Mouse (Mus musculus) forebrain, postnatal 0 days (tissue): Measurements from ENCODE around the gene Pcyt2. TPM values are rescaled to one million over a fixed set of nuclear protein-coding genes. Genes with fewer than 3 reads are reported as not detected.

Experiments used
- ATAC-seq: fragments of 200-750 bp; cut with Nextera tagmentation; 2 replicates; pipeline ENCODE4 v1.8.0; 2017; ENCODE audit warnings: mild to moderate bottlenecking, moderate library complexity
- DNase-seq: peaks from one replicate; pipeline ENCODE4 v3.0.0-alpha.2; 2015
- H3K27ac ChIP-seq: fragments of 300-500 bp; sonication (generic); 2 replicates; pipeline ENCODE4 v1.5.1; 2014; ENCODE audit warnings: low read depth, mild to moderate bottlenecking, antibody characterized with exemption, low read length, moderate library complexity, mixed read lengths
- H3K27me3 ChIP-seq: fragments of 300-500 bp; sonication (generic); 2 replicates; pipeline ENCODE4 v1.6.1; 2014; ENCODE audit warnings: mild to moderate bottlenecking, low read length, mixed read lengths; ENCODE audit not compliant: insufficient read depth
- H3K36me3 ChIP-seq: fragments of 300-500 bp; sonication (generic); 2 replicates; pipeline ENCODE4 v1.6.1; 2014; ENCODE audit warnings: mild to moderate bottlenecking, moderate library complexity; ENCODE audit not compliant: insufficient read depth
- H3K4me1 ChIP-seq: fragments of 300-500 bp; sonication (generic); 2 replicates; pipeline ENCODE4 v1.6.1; 2014; ENCODE audit warnings: antibody characterized with exemption; ENCODE audit not compliant: insufficient read depth
- H3K4me2 ChIP-seq: fragments of 300-500 bp; sonication (generic); 2 replicates; pipeline ENCODE4 v1.6.1; 2014; ENCODE audit warnings: low read depth, mild to moderate bottlenecking, moderate library complexity
- H3K4me3 ChIP-seq: fragments of 300-500 bp; sonication (generic); 2 replicates; pipeline ENCODE4 v1.5.1; 2014; ENCODE audit warnings: low read depth, low read length, mixed read lengths
- H3K9ac ChIP-seq: fragments of 300-500 bp; sonication (generic); 2 replicates; pipeline ENCODE4 v1.6.1; 2014; ENCODE audit warnings: mild to moderate bottlenecking
- H3K9me3 ChIP-seq: fragments of 300-500 bp; sonication (generic); 2 replicates; pipeline ENCODE4 v1.6.1; 2016; ENCODE audit warnings: low read length
- CTCF ChIP-seq: sonication (generic); IDR thresholded peaks from 2 replicates; pipeline ENCODE4 v1.5.1; 2016; ENCODE audit warnings: antibody characterized with exemption, control low read depth, low read depth
- WGBS: fragments of 180-500 bp; shearing (Covaris S2); extraction: QIAGEN DNeasy Blood & Tissue Kit; methylation state at CpG from one replicate; pipeline ENCODE4 v1.1.7; 2014; 5-methylcytosine and 5-hydroxymethylcytosine counted together
- microRNA-seq, 2 experiments: library from miRNA; unstranded; fragments of <30 nt; microRNA quantifications; one replicate each; pipeline ENCODE4; 2016
- polyA plus RNA-seq: library from polyadenylated mRNA; unstranded; fragments of >200 nt; fragmentation: Nextera tagmentation; extraction: Ambion mirVana; gene quantifications from 2 replicates; pipeline ENCODE4 v1.2.1, GENCODE M21; 2015
- total RNA-seq: library from RNA; depleted of rRNA; stranded (reverse); fragments of >200 nt; gene quantifications from 2 replicates; pipeline ENCODE4 v1.2.3, GENCODE M21; 2014; rRNA removed

Gene Pcyt2
- total and polyA plus RNA-seq, 2 experiments from 2014 or later: 102 to 117 TPM

DNA sequence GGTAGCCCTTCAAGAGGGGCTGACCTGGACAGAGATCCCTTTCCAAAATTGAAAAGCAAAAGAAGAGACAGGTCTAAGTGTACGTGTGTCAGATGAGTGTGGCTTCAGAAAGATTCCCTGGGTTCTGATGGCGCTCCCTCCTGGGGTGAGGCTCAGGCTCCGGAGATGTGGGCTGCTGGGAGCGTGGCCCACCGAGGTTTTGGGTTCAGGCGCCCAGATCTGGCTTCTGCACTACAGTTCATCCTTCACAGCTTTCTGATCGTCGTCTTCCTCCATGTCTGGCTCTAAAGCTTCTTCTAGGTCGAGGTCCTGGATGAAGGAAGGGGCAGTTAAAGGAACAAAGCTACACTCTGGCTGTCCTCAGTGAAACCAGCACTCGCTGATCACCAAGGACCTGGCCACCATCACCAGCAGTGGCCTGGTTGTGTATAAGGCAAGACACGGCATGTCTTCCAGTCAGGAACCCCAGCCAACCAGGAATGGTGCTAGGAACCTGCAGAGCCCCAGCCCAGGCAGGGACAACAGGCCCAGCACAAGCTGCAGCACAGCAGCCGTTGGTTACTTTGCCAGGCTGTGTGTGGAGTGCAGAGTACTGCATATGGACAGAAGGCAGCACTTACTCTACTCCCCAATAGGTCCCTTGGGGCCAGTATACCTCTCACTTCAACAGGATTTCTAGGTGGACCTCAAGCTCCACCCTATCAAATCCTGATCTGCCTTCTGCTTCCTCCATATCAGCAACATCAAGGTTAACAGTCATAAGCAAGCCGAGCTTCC is 56.6 kb downstream of the Pcyt2 start:
- H3K9me3 ChIP-seq: no peaks in the 10 kb centered on the region
- WGBS: 91% methylated on average over 13 of the region's 13 CpGs
- H3K27me3 ChIP-seq: no peaks in the 10 kb centered on the region
- DNase-seq (no peak), ATAC-seq (no peak)
- no peak for TF ChIP-seq CTCF
- H3K4me1 ChIP-seq: no peaks in the 10 kb centered on the region
- H3K9ac ChIP-seq: no peak overlapping the region
- H3K4me2 ChIP-seq: no peak overlapping the region
- H3K4me3 ChIP-seq: no peak overlapping the region
- H3K36me3 ChIP-seq: peaks cover 67% of the 10 kb centered on the region
- no peak overlapping the region for H3K27ac ChIP-seq

Small RNA genes within 50 kb of the gene (microRNA-seq; reads per million reads assigned to microRNA genes)
- gene Mir6936: 0.73 to 0.77 reads per million in 2 experiments

Other genes starting within 250 kb of the Pcyt2 start
Only the 30 nearest of the 33 such genes appear.
- not detected in 2 replicates for gene Tspan10, start 175.3 kb downstream of the Pcyt2 start, total RNA-seq
- gene Tspan10, start 175.3 kb downstream of the Pcyt2 start, polyA plus RNA-seq: not detected in 2 replicates
- gene Pde6g, start 164.4 kb downstream of the Pcyt2 start, total RNA-seq: 0.33 TPM in 1 of 2 replicates, not detected in the other
- 0.18 and 1.4 TPM in 2 replicates for gene Pde6g, start 164.4 kb downstream of the Pcyt2 start, polyA plus RNA-seq
- 9.9 and 15.2 TPM in 2 replicates for gene Oxld1, start 159.9 kb downstream of the Pcyt2 start, total RNA-seq
- 12.7 and 13.8 TPM in 2 replicates for gene Oxld1, start 159.9 kb downstream of the Pcyt2 start, polyA plus RNA-seq
- gene Ccdc137, start 159.8 kb downstream of the Pcyt2 start, total RNA-seq: 18.1 and 21.0 TPM in 2 replicates
- 13.6 and 15.4 TPM in 2 replicates for gene Ccdc137, start 159.8 kb downstream of the Pcyt2 start, polyA plus RNA-seq
- 35.2 and 37.8 TPM in 2 replicates for gene Arl16, start 150.3 kb downstream of the Pcyt2 start, total RNA-seq
- 40.3 and 56.4 TPM in 2 replicates for gene Arl16, start 150.3 kb downstream of the Pcyt2 start, polyA plus RNA-seq
- 42.6 and 49.9 TPM in 2 replicates for gene Mrpl12, start 133.3 kb downstream of the Pcyt2 start, total RNA-seq
- 143 and 179 TPM in 2 replicates for gene Mrpl12, start 133.3 kb downstream of the Pcyt2 start, polyA plus RNA-seq
- gene Slc25a10, start 126.1 kb downstream of the Pcyt2 start, total RNA-seq: 20.9 and 22.8 TPM in 2 replicates
- 20.5 and 21.1 TPM in 2 replicates for gene Slc25a10, start 126.1 kb downstream of the Pcyt2 start, polyA plus RNA-seq
- gene Gcgr, start 87.2 kb downstream of the Pcyt2 start, total RNA-seq: not detected in 2 replicates
- 0.09 and 0.22 TPM in 2 replicates for gene Gcgr, start 87.2 kb downstream of the Pcyt2 start, polyA plus RNA-seq
- 103 and 105 TPM in 2 replicates for gene Mcrip1, start 68.2 kb downstream of the Pcyt2 start, total RNA-seq
- 261 and 275 TPM in 2 replicates for gene Mcrip1, start 68.2 kb downstream of the Pcyt2 start, polyA plus RNA-seq
- not detected in 2 replicates for gene Ppp1r27, start 66.8 kb downstream of the Pcyt2 start, total RNA-seq
- gene Ppp1r27, start 66.8 kb downstream of the Pcyt2 start, polyA plus RNA-seq: not detected in 2 replicates
- 162 and 174 TPM in 2 replicates for gene P4hb, start 44.7 kb downstream of the Pcyt2 start, total RNA-seq
- gene P4hb, start 44.7 kb downstream of the Pcyt2 start, polyA plus RNA-seq: 208 and 218 TPM in 2 replicates
- gene Arhgdia, start 36.3 kb downstream of the Pcyt2 start, total RNA-seq: 214 and 237 TPM in 2 replicates
- gene Arhgdia, start 36.3 kb downstream of the Pcyt2 start, polyA plus RNA-seq: 416 and 435 TPM in 2 replicates
- 99.8 and 111 TPM in 2 replicates for gene Alyref, start 19.6 kb downstream of the Pcyt2 start, total RNA-seq
- gene Alyref, start 19.6 kb downstream of the Pcyt2 start, polyA plus RNA-seq: 207 and 238 TPM in 2 replicates
- 54.2 and 64.2 TPM in 2 replicates for gene Anapc11, start 19.5 kb downstream of the Pcyt2 start, total RNA-seq
- gene Anapc11, start 19.5 kb downstream of the Pcyt2 start, polyA plus RNA-seq: 207 and 226 TPM in 2 replicates
- gene Npb, start 9.5 kb downstream of the Pcyt2 start, total RNA-seq: not detected in 2 replicates
- 0.42 and 0.80 TPM in 2 replicates for gene Npb, start 9.5 kb downstream of the Pcyt2 start, polyA plus RNA-seq
- 48.7 and 51.8 TPM in 2 replicates for gene Sirt7, start 7.3 kb upstream of the Pcyt2 start, total RNA-seq
- 37.4 and 40.7 TPM in 2 replicates for gene Sirt7, start 7.3 kb upstream of the Pcyt2 start, polyA plus RNA-seq
- gene Mafg, start 15.7 kb upstream of the Pcyt2 start, total RNA-seq: 37.5 and 40.1 TPM in 2 replicates
- gene Mafg, start 15.7 kb upstream of the Pcyt2 start, polyA plus RNA-seq: 24.6 and 39.7 TPM in 2 replicates
- gene Pycr1, start 25.8 kb upstream of the Pcyt2 start, total RNA-seq: 8.7 and 13.8 TPM in 2 replicates
- 19.5 and 23.0 TPM in 2 replicates for gene Pycr1, start 25.8 kb upstream of the Pcyt2 start, polyA plus RNA-seq
- gene Myadml2, start 30.2 kb upstream of the Pcyt2 start, total RNA-seq: 1.1 and 3.2 TPM in 2 replicates
- gene Myadml2, start 30.2 kb upstream of the Pcyt2 start, polyA plus RNA-seq: 1.3 and 1.5 TPM in 2 replicates
- 5.5 and 5.9 TPM in 2 replicates for gene Notum, start 43.2 kb upstream of the Pcyt2 start, total RNA-seq
- 3.6 and 4.9 TPM in 2 replicates for gene Notum, start 43.2 kb upstream of the Pcyt2 start, polyA plus RNA-seq
- gene Aspscr1, start 55.0 kb upstream of the Pcyt2 start, total RNA-seq: 97.7 and 102 TPM in 2 replicates
- gene Aspscr1, start 55.0 kb upstream of the Pcyt2 start, polyA plus RNA-seq: 137 and 139 TPM in 2 replicates
- gene Cenpx, start 95.8 kb upstream of the Pcyt2 start, total RNA-seq: 28.5 and 52.1 TPM in 2 replicates
- 91.3 and 114 TPM in 2 replicates for gene Cenpx, start 95.8 kb upstream of the Pcyt2 start, polyA plus RNA-seq
- 57.6 and 58.4 TPM in 2 replicates for gene Lrrc45, start 96.0 kb upstream of the Pcyt2 start, total RNA-seq
- 31.0 and 41.0 TPM in 2 replicates for gene Lrrc45, start 96.0 kb upstream of the Pcyt2 start, polyA plus RNA-seq
- gene Rac3, start 103.5 kb upstream of the Pcyt2 start, total RNA-seq: 598 and 666 TPM in 2 replicates
- 681 and 697 TPM in 2 replicates for gene Rac3, start 103.5 kb upstream of the Pcyt2 start, polyA plus RNA-seq
- 7.2 and 13.2 TPM in 2 replicates for gene Dcxr, start 109.3 kb upstream of the Pcyt2 start, total RNA-seq
- 11.2 and 12.7 TPM in 2 replicates for gene Dcxr, start 109.3 kb upstream of the Pcyt2 start, polyA plus RNA-seq
- gene Cbr2, start 114.2 kb upstream of the Pcyt2 start, total RNA-seq: 3.6 and 4.8 TPM in 2 replicates
- gene Cbr2, start 114.2 kb upstream of the Pcyt2 start, polyA plus RNA-seq: 3.1 and 4.9 TPM in 2 replicates
- 0.95 and 1.8 TPM in 2 replicates for gene Hmga1b, start 144.9 kb upstream of the Pcyt2 start, total RNA-seq
- 1.6 and 1.7 TPM in 2 replicates for gene Hmga1b, start 144.9 kb upstream of the Pcyt2 start, polyA plus RNA-seq
- gene Rfng, start 166.3 kb upstream of the Pcyt2 start, total RNA-seq: 61.9 and 82.8 TPM in 2 replicates
- gene Rfng, start 166.3 kb upstream of the Pcyt2 start, polyA plus RNA-seq: 114 and 125 TPM in 2 replicates
- 228 and 240 TPM in 2 replicates for gene Gps1, start 166.3 kb upstream of the Pcyt2 start, total RNA-seq
- gene Gps1, start 166.3 kb upstream of the Pcyt2 start, polyA plus RNA-seq: 240 and 244 TPM in 2 replicates
- 43.0 and 52.0 TPM in 2 replicates for gene Dus1l, start 178.5 kb upstream of the Pcyt2 start, total RNA-seq
- 36.1 and 38.6 TPM in 2 replicates for gene Dus1l, start 178.5 kb upstream of the Pcyt2 start, polyA plus RNA-seq